Mouse (Mus musculus) lung, postnatal 36 days (tissue): ENCODE measurements around the gene Gemin6.
"Not testable (repeated sequence)": the region's sequence is repeated elsewhere in the genome, so short reads cannot be mapped to it uniquely, and the experiment has no call there.

Experiments
- DNase-seq: peaks from one replicate; pipeline ENCODE4 v3.0.0; 2022; ENCODE audit warnings: mixed read lengths

The Gemin6 gene

DNA sequence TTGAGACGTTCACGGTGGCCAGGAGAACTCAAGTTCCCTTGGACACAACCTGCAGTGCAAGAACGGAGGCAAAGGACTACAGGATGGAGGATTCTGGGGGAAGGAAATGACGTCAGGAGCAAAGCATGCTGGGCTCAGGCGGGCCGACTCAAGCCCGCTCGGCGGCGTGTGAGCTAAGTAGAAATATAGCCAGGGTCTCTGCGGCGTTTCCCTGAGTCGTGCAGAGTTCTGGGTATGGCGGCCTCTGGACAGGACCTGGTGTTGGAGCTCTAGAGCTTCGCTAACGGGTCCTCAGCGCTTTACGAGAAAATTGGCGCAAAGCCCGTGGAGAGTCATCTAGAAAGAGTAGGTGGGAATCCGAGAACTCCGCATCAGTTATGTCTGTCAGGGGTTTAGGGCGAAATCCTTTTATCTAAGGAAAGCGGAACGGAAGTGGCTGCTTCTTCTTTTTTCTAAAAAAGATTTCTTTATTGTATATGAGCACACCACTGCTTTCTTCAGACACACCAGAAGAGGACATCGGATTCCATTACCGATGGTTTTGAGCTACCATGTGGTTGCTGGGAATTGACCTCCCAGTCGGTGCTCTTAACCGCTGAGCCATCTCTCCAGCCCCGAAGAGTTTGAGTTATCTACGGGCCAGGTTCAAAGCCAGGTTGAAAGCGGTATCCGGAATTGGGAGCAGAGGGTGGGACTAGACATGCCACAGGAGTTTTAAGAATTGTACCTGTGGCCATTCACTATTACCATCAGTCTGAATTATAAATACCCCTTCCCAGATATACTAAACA lies at the start of gene Gemin6:
TSS of gene Gemin6 (plus strand) at position 116 of the 791 bp plus-strand sequence.
- DNase-seq: peak; percentile 93

DNA sequence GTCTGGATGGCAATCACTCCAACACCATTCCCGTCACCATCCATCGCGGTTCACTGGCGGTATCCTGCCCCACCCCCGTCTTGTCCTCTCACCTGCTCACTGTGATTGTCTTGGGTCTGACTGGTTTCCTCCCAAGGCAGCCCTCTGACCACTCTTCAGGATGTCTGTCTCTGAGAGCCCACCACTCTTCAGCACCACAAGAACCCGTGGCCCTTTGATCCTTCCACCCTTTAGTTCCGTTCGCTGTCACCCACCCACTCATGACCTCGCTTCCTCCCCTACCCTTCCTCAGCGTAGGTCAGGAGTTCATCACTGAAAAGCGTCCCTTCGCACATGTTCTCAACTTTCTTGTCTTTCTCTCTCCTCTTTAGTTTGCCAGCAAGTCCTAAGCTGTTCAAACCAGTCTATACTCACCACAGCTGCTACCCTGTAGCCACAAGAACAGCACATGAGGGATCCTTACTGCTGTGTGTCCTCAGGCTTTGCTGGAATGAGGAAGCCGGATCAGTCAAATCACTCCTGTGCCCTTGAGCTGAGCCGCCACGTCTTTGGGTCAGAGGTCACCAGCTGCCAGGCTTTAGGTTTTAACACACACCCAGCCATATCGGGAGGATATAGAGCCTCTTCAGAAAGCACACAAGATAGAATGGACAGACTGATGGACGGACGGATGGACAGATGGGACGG lies 49.4 kb upstream of the Gemin6 start:
- DNase-seq: peak; percentile 39

DNA sequence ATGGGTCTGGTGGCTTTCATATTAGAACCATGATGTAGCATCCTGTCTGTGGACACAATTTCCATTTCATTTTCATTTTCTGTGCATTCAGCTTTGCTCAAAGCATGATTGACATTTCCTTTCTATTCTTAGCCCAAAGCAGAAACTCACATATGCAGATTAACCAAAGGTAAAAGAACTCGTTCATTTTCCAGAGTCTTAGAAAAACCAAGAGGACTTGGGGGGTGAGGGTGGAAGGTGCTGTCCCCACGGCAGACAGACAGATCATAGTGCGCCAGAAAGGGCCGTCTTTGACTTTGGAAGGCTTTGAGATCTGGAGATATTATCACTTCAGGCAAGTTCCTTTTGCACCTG lies 48.9 kb upstream of the Gemin6 start:
- no peak for DNase-seq

DNA sequence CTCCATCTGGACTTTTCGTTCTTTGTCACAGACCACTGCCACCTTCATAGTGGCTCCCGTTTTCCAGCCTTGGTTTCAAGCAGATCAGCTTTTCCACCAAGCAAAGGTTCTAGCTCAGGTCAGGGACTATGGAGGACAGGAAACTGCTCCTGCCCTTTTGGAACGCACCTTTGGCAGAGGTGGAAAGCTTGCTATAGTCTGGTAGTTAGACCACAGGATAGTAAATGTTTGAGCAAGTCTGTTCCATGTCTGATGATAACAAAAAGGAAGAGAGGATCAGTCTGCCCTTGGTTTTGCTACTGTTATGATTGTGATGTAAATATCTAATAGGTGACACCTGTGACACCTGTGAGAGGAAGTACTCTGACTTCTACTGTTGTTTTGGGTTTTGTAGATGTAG lies 48.3 kb upstream of the Gemin6 start:
- DNase-seq: no peak

DNA sequence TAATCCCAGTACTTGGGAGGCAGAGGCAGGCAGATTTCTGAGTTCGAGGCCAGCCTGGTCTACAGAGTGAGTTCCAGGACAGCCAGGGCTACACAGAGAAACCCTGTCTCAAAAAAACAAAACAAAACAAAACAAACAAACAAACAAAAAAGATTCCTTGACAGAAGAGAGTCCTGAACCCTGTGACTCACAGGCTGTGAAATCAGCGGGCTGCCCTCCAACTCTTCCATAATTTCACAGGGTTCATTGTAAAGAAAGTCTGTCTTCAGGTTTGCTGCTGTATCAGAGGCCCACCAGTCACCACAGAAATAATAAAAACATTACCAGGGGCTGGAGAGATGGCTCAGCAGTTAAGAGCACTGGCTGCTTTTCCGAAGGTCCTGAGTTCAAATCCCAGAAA lies 45.4 kb upstream of the Gemin6 start:
- not testable (repeated sequence) for DNase-seq

DNA sequence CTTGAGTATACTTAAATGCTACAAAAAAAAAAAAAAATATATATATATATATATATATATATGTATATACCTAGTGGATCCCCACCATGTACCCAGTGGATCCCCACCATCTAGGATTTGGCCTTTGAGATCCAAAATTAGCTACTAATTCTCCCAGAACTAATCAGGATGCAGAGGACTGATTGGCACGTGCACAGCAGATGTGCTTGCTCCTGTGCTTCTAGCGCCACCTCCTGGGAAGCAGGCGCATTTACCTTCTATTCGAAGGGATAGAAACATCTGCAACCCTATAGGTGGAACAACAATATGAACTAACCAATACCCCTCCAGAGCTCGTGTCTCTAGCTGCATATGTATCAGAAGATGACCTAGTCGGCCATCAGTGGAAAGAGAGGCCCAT lies 44.3 kb upstream of the Gemin6 start:
- peak; percentile 88 for DNase-seq

DNA sequence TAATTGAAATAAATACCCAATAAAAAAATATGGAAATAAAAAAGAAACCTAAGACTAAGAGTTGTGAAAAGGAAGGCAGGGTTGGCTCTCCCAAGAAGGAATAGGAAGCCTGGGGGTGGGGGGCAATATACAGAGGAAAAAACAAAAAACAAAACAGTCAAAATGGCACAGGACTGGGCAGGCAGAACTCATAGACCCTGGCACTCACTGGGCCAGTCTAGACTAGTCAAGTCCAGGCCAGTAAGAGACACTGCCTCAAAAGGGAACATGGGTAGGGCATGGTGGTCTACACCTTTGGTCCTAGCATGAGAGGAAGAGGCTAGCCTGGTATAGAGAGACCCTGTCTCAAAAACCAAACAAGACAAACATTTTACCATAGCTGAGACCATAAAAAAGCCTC lies 43.8 kb upstream of the Gemin6 start:
- no peak for DNase-seq

DNA sequence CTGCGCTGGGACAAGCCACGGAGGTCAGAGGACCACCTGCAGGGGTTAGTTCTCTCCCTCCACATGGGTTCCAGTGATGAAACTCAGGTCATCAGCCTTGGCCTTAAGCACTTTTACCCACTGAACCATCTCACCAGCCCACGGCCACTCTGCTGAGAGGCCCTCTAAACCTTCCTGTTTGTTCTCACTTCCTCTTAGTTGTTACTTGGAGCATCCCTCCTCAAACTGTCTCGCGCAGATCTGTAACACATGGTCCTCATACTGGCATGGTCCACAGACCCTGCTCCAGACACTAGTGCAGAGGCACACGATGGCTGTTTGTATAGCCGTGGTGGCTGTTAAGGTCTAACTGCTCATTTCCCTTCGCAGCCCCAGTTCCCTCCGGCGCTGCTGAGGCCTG lies 40.6 kb upstream of the Gemin6 start:
- no peak for DNase-seq

DNA sequence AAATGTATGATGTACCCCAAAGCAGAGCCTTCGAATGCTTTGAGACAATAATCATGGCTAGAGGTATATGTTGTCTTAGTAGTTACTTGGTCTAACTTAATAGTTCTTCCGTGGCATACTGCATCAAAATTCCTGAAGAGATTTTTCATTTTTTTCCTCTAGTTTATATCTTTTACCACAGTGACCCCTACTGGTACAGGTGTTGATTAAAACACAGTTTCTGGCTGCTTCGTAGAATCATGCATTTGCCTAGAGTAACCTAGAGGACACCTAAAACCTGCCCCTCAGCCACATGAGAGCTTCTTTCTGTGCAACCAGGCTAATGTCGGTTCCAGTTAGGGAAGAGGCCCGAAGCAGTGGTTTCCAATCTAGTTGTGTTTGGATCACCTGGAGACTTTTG lies 31.2 kb upstream of the Gemin6 start:
- DNase-seq: peak; percentile 41

DNA sequence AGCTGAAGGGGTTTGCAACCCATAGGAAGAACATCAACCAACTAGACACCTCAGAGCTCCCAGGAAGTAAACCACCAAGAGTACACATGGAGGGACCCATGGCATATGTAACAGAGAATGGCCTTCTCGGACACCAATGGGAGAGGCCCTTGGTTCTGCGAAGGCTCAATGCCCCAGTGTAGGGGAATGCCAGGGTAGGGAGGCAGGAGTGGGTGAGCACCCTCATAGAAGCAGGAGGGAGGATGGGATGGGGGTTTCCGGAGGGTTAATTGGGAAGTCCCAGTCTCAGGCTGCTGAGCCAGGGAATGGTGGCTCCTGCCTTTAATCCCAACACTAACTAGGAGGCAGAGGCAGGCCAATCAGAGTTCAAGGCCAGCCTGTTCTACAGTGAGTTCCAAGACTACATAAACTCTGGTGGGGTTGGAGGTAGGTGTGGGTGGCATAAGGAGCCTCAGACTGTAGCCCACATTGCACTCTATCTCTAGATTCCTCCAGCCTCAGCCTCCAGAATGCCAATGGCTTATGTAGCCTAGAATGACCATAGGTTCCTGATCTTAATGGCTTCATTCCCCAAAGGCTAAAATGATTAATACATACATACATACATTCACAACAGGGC lies 25.0 kb upstream of the Gemin6 start:
- DNase-seq: no peak

DNA sequence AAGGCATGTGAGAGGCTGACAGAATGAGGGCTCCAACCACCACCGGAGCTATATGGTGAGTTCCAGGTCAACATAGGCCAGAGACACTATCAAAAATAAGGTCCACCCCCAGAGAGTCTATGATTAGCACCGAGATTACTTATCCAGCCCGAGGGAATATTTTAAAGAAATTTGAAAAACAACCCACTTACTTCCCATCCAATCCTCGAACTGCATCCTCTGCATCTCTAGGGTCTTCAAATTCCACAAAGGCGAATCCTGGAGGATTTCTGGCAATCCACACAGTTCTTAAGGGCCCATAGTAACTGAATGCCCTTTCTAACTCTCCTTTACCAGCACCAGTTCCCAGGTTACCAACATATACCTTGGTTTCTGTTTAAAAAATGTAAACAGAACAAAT lies 18.6 kb upstream of the Gemin6 start:
- DNase-seq: no peak

DNA sequence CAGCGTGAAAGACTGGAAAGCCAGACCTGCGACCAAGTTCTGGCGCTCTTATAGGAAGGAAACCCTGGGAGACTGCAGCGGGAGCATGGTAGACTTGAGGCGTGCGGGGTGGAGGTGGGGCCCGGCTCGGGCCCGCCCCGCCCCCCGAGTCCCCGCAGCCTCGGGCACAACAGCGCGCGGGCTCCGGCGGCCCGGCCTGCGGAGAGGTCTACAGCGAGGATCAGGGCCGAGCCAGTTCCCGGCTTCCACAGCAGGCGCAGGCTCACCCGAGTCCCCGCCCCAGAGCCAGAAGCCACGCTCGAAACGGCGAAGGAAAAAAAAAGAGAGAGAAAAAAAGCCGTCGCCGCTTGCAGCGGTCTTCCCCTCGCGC lies 18.0 kb upstream of the Gemin6 start:
- DNase-seq: no peak

DNA sequence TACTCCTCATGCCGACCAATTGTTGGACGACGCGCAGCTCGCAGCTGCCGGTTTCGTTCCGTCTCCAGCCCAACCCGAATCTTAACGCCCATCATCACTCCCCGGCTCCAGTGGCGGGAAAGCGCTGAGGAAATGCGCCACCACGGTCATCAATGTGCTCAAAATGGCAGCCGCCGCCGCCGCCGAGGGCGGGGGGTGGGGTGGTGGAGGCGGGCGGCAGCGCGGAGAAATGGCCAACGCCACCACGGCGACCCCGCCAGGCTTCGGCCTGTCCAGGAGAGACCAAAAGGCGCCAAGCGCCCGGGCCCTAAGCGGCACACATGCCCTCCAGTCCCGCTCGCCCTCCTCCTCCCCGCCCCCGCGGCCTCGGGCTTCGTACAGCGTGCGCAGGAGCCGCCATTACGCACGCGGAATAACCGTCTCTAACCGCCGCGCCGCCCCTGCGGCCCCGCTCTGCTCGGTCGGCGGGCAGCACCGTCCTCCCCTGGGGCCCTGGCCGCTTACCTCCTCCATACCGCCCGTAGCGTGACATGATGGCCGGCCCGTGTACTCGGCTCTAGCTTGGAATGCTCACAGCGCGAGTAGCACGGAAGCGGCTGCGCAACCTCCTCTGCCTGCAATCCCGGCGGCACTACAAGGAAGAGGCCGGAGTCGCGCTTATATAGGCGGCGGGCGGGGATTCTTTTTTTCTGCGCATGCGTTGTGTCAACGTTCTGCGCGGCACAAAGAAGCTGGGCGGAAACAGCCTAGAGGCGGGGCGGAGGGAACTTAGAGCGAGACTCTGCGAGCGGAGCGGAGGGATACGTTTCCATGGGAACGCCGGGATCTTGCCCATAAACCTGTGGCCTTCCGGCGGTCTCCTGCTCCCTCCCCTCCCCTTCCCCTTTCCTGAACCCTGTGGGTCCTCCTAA lies 17.3 kb upstream of the Gemin6 start, which contains the start of the genes Srsf7 and Ttc39d:
TSS of gene Srsf7 (minus strand) at position 637 of the 911 bp plus-strand sequence.
TSS of gene Ttc39d (plus strand) at position 790 of the 911 bp plus-strand sequence.
- peak; percentile 98 for DNase-seq

DNA sequence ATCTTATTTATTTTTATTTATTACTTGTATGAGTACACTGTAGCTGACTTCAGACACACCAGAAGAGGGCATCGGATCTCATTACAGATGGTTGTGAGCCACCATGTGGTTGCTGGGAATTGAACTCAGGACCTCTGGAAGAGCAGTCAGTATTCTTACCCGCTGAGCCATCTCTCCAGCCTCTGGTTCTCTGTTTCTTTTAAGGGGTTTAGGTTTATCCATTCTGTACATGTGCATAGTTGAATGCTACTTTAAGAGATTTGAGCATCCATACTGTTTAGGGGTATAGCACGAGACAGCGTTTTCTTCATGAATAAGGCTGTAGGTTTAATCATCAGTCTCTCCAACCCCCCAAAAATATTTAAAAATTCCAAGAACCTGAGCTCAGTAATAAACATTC lies 10.2 kb upstream of the Gemin6 start:
- DNase-seq: not testable (repeated sequence)

DNA sequence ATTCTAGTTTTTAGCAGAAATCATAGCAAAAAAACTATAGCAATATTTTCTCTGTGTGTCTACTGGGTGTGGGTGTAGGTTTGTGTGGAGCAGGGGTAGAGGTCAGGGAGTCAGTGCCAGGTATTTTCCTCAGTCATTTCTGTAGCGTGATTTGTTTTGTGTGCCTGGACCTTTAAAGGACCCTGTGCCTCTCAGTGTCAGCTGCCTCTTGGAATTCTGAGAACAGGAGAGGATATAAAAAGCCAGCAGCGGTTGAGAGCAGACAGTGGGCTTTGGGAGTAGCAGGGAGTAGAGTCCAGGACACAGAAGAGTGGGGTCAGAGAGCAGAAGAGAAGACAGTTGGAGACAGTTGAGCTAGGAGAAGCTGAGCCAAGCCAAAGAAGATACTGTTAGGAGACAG lies 4.1 kb upstream of the Gemin6 start:
- no peak for DNase-seq

DNA sequence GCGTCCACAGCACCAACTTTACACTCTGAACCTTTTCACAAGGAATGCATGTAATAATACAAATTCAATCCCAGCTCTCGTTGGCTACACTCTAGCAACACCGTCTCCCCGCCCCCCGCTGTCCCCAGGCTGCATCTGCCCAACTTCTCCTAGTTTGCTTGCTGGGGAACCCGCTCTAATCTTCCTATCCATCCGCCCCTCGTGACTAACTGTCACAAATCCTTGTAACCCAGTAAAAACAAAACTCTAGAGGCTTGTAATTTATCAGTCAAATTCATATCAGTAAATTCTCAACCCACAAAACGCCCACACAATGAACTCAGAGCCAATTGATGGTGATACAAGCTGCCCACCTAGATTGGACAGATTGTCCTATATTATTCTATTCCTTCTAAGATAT lies 3.0 kb upstream of the Gemin6 start:
- DNase-seq: no peak

DNA sequence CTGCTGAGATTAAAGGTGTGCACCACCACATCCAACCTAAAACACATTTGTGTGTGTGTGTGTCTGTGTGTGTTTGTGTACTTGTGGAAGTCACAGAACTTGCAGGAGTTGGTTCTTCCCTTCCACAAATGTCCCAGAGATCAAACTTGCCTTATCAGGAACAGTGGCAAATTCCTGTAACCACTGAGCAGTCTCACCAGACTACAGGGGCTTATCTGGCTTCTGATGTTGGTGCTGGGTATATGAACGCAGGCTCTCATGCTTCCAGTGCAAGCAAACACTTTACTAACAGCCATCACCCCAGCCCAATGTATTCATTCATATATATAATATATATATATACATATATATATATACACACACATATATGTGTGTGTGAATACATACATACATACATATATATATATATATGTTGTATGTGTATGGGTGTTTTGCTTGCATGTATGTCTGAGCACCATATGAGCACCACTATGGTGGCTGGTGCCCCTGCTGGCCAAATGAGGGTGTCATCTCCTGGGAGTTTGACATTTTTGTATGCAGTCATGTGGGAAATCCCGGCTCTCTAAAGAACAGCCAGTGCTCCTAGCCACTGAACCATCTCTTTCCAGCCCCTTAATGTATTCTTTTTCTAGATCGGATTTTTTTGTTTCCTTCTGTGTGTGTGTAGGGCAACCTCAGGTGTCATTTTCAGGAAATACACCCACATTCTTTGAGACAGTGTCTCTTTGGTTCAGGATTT lies 2.2 kb upstream of the Gemin6 start:
- no peak for DNase-seq

DNA sequence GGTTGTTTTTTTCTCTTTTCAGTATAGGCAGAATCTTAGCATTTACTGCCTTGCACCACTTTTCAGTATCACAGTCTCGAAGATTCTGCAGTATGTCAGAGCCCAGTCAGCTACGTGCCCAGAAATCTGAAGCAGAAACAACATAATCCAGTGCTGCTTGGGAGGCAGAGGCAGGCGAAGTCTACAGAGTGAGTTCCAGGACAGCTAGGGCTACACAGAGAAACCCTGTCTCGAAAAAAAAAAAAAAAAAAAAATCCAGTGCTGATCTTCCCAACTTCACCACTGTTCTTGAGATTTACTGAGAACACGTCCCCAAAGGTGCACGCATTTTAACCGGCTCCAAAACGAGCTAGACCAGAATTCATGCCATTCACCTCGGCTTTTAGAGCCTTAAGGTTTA lies 412 bp upstream of the Gemin6 start:
- no peak for DNase-seq

DNA sequence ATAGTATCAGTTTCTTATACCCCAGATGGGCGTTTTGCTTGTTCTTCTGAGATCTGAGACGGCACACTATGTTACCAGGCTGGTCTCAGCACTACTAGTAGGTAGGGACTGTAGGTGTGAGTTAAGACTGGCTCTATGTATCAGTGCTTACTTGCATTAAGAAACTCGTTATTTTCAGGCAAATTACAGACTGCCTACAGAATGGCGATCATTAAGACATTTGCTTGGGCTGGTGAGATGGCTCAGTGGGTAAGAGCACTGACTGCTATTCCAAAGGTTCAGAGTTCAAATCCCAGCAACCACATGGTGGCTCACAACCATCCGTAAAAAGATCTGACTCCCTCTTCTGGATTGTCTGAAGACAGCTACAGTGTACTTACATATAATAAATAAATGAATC lies 901 bp downstream of the Gemin6 start:
- not testable (repeated sequence) for DNase-seq

DNA sequence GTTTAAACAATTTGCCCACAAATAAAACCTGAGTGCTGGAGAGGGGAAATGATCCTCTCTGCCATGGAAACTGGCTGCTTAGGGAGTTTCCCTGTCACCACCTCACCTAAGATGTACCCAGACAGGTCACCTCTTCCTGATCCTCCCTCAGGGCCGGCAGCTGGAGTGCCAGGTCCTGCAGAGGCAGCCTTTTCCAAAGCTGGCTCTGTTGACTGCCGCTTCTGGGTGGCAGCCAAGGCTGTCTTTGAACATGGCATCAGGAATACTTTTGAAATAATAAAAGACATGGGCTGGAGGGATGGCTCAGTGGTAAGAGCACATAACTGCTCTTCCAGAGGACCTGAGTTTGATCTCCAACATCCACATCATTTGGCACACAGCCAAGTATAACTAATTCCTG lies 5.2 kb downstream of the Gemin6 start:
- DNase-seq: no peak

DNA sequence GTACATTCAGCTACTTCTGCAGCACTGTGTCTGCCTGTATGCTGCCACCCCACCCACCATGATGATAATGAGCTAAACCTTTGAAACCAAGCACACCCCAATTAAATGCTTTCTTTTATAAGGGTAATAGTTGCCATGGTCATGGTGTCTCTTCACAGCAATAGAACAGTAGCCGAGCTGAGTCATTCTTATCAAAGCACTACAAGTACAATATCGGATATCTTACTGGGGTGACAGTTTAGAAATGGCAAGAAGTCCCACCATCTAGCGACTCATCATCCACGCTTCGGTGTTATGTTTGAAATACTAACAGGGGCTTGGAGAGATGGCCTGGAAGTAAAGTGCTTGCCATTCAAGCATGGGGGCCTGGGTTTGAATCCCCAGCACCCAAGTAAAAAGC lies 9.6 kb downstream of the Gemin6 start:
- DNase-seq: no peak

DNA sequence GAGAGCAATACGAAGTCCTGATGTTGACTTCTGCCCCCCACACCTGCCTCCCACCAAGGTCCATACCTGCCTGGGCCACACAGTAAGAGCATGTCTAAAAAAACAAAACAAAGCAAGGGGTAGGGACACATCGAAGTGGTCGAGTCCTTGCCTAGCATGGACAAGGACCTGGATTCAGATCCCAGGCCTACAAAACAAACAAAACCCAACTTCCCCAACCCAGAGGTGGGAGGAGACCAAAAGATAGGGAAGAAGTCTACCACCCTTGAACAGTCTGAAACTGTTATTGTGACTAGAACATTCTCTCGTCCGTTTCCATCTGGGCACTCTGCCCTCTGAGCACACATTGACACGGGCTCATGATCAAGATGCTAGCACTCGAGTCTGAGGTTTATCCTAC lies 10.1 kb downstream of the Gemin6 start:
- DNase-seq: no peak
